Mouse (Mus musculus): Measurements from ENCODE around the gene Tbx3.

GRCm38 (mm10) chr5:119704900-119705299 is 34.4 kb downstream of the Tbx3 start:
- TF ChIP-seq CTCF (IDR thresholded peaks at IDR 0.05; ENCODE audit: low read depth, low read length) (peak; percentile 53), EP300 (IDR thresholded peaks at IDR 0.05; ENCODE audit: insufficient read depth, low read depth, low read length) (no peak)

Data from ES-Bruce4 (cell line).